ENCODE assay signal across 16 mouse cellular contexts in genomic region chr2:168343705-168344104, GRCm38 (mm10).
DNase-seq lines count a peak whose midpoint lies in the region; ATAC-seq lines count a peak whose summit lies in the region.
"Had no signal": no experiment of that assay in that cellular context is flagged by ENCODE, and none has a peak within 500 bp of the region (broad histone marks: within the 10 kb centered on the region; RNA-seq: fewer than 3 reads in every experiment).

No protein-coding gene starts in this region.

- H3K9me3 ChIP-seq in embryonic facial prominence, embryonic 11.5 days (replicated peaks; ENCODE audit: control insufficient read depth, low read length): no peaks in the 10 kb centered on the region
- H3K9me3 ChIP-seq in embryonic facial prominence, embryonic 10.5 days: no peaks in the 10 kb centered on the region
- no peaks in the 10 kb centered on the region for H3K9me3 ChIP-seq in forebrain, embryonic 16.5 days (ENCODE audit: control insufficient read depth, low read length)
- H3K9me3 ChIP-seq: liver, embryonic 13.5 days had no signal

- no peaks in the 10 kb centered on the region for H3K36me3 ChIP-seq in embryonic facial prominence, embryonic 11.5 days (replicated peaks; ENCODE audit: control insufficient read depth, insufficient read depth, low read depth, low read length)
- no peaks in the 10 kb centered on the region for H3K36me3 ChIP-seq in embryonic facial prominence, embryonic 10.5 days (replicated peaks)
- no peaks in the 10 kb centered on the region for H3K36me3 ChIP-seq in forebrain, embryonic 16.5 days (ENCODE audit: control insufficient read depth, insufficient read depth)
- H3K36me3 ChIP-seq: liver, embryonic 13.5 days had no signal

- H3K27ac ChIP-seq in embryonic facial prominence, embryonic 11.5 days (replicated peaks; ENCODE audit: low read depth, low read length): no peak overlapping the region
- H3K27ac ChIP-seq in embryonic facial prominence, embryonic 10.5 days (replicated peaks): no peak overlapping the region; the same call in 1 of the 2 replicates
- peak overlapping the region; percentile 90 for H3K27ac ChIP-seq in forebrain, embryonic 16.5 days (ENCODE audit: low read length)
- H3K27ac ChIP-seq: left cerebral cortex, adult 2 months; liver, embryonic 13.5 days had no signal

- 0 out of 2 replicates have a peak, but pooled peaks have one; percentile 24 for ATAC-seq in embryonic facial prominence, embryonic 11.5 days (replicated peaks; ENCODE audit: insufficient number of reproducible peaks, low FRiP score, low TSS enrichment, low read depth)
- peak; percentile 95 for ATAC-seq in forebrain, embryonic 16.5 days

- no peak overlapping the region for H3K4me2 ChIP-seq in embryonic facial prominence, embryonic 11.5 days (ENCODE audit: low read depth, low read length)
- no peak overlapping the region for H3K4me2 ChIP-seq in forebrain, embryonic 16.5 days (ENCODE audit: low read length)
- H3K4me2 ChIP-seq: liver, embryonic 13.5 days had no signal

- no peak overlapping the region for H3K4me3 ChIP-seq in embryonic facial prominence, embryonic 11.5 days (ENCODE audit: low read depth, low read length)
- no peak overlapping the region for H3K4me3 ChIP-seq in embryonic facial prominence, embryonic 10.5 days
- H3K4me3 ChIP-seq in forebrain, embryonic 16.5 days (replicated peaks; ENCODE audit: low read length): no peak overlapping the region
- H3K4me3 ChIP-seq: erythroblast, embryonic 14.5 days; left cerebral cortex, adult 2 months; liver, embryonic 13.5 days had no signal

- no peaks in the 10 kb centered on the region for H3K27me3 ChIP-seq in embryonic facial prominence, embryonic 11.5 days (ENCODE audit: control insufficient read depth, insufficient read depth, low read length)
- 0 out of 2 replicates have a peak, but pooled peaks cover 5% of the 10 kb centered on the region for H3K27me3 ChIP-seq in embryonic facial prominence, embryonic 10.5 days (replicated peaks; ENCODE audit: low read depth, poor library complexity, severe bottlenecking)
- 0 out of 2 replicates have a peak, but pooled peaks cover 3% of the 10 kb centered on the region for H3K27me3 ChIP-seq in forebrain, embryonic 16.5 days (replicated peaks; ENCODE audit: control insufficient read depth, insufficient read depth, low read length)
- H3K27me3 ChIP-seq: liver, embryonic 13.5 days had no signal

- no peaks in the 10 kb centered on the region for H3K4me1 ChIP-seq in embryonic facial prominence, embryonic 11.5 days (ENCODE audit: control insufficient read depth, insufficient read depth, low read length)
- peaks cover 29% of the 10 kb centered on the region for H3K4me1 ChIP-seq in embryonic facial prominence, embryonic 10.5 days
- H3K4me1 ChIP-seq in forebrain, embryonic 16.5 days (replicated peaks; ENCODE audit: control insufficient read depth, insufficient read depth, low read length): peaks cover 44% of the 10 kb centered on the region
- H3K4me1 ChIP-seq: liver, embryonic 13.5 days had no signal

- 21% methylated on average over 7 of the region's 7 CpGs for WGBS in embryonic facial prominence, embryonic 11.5 days
- 30% methylated on average over 7 of the region's 7 CpGs for WGBS in embryonic facial prominence, embryonic 10.5 days
- 5% methylated on average over 7 of the region's 7 CpGs for WGBS in forebrain, embryonic 16.5 days

- no peak for DNase-seq in embryonic facial prominence, embryonic 11.5 days (ENCODE audit: low spot score)
- DNase-seq in embryonic facial prominence, embryonic 10.5 days (ENCODE audit: low spot score): no peak
- DNase-seq in layer of hippocampus, adult 9-11 months: peak; percentile 76
- DNase-seq in retina, postnatal 1 day: peak; percentile 95
- DNase-seq in gastrocnemius, postnatal 4 days (ENCODE audit: low spot score in 2 of 2): no peak
- no peak for DNase-seq in lung, postnatal 10 days
- no peak for DNase-seq in right cerebral cortex, adult 2 months (ENCODE audit: low spot score in 2 of 2)
- DNase-seq: adrenal gland, adult 2 months; B cell, adult 2 months; cerebellum, adult 18-20 months; heart, adult 11 months; liver, embryonic 13.5 days; thymus, postnatal 36 days had no signal

- H3K9ac ChIP-seq in embryonic facial prominence, embryonic 11.5 days (replicated peaks; ENCODE audit: low read length): no peak overlapping the region
- H3K9ac ChIP-seq in forebrain, embryonic 16.5 days (replicated peaks; ENCODE audit: low read depth, low read length): no peak overlapping the region
- H3K9ac ChIP-seq: liver, embryonic 13.5 days had no signal

Comparison
In these comparisons a context has a peak if more than half of its experiments do, and no peak if none do; other contexts are left out.
1. DNase-seq: peak in layer of hippocampus, adult 9-11 months (single experiment) and retina, postnatal 1 day (single experiment); none in embryonic facial prominence, embryonic 11.5 days (single experiment), embryonic facial prominence, embryonic 10.5 days (single experiment), gastrocnemius, postnatal 4 days (0 of 2), lung, postnatal 10 days (single experiment) and right cerebral cortex, adult 2 months (0 of 2).